Mouse (Mus musculus): ENCODE measurements at regions not wholly inside any gene's neighbourhood (a gene's known extent, or its start where the extent isn't known, plus 50 kb on each side); places are given as distances from the start of the nearest gene placed in this dataset.

DNA sequence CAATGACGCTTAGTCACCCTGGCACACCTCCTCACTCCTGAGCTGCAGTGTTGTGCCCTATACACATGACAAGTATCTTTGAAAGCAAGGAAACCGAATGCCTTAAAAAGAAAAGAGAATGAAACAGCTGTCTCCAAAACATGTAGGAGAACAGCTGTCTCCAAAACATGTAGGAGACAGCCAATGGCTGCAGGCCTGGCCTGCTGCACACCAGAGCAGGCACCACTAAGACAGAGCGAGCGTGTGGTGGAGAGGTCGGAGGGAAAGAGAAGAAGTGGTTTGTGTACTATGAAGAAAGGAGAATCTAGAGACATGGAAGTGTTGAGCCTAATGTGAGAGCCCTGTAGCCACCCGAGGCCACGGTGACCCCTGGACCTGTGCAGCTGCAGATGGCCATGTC, 142.5 kb downstream of the Atp23 start:
- no peaks in the 10 kb centered on the region for H3K4me1 ChIP-seq (ENCODE audit: control insufficient read depth, insufficient read depth, low read length)
- H3K9ac ChIP-seq (ENCODE audit: low read depth, low read length): no peak overlapping the region
- H3K36me3 ChIP-seq (ENCODE audit: control insufficient read depth, insufficient read depth, low read length): no peaks in the 10 kb centered on the region
- ATAC-seq: no peak
- WGBS: 76% methylated on average over 7 of the region's 7 CpGs
- H3K4me3 ChIP-seq (ENCODE audit: low read length): no peak overlapping the region
- H3K9me3 ChIP-seq (ENCODE audit: control insufficient read depth, low read length): no peaks in the 10 kb centered on the region
- H3K27me3 ChIP-seq (replicated peaks; ENCODE audit: control insufficient read depth, insufficient read depth, low read length): no peaks in the 10 kb centered on the region
- H3K27ac ChIP-seq (ENCODE audit: low read length): no peak overlapping the region
- H3K4me2 ChIP-seq (ENCODE audit: low read depth, low read length): no peak overlapping the region

GRCm38 (mm10) chr10:126753201-126753600, 148.0 kb downstream of the Atp23 start:
- no peak for ATAC-seq
- Histone ChIP-seq H3K9ac (ENCODE audit: low read depth, low read length) (no peak overlapping the region), H3K27ac (ENCODE audit: low read length) (no peak overlapping the region), H3K4me2 (ENCODE audit: low read depth, low read length) (no peak overlapping the region), H3K4me1 (ENCODE audit: control insufficient read depth, insufficient read depth, low read length) (no peaks in the 10 kb centered on the region), H3K36me3 (ENCODE audit: control insufficient read depth, insufficient read depth, low read length) (no peaks in the 10 kb centered on the region), H3K9me3 (ENCODE audit: control insufficient read depth, low read length) (no peaks in the 10 kb centered on the region), H3K4me3 (ENCODE audit: low read length) (no peak overlapping the region), H3K27me3 (replicated peaks; ENCODE audit: control insufficient read depth, insufficient read depth, low read length) (no peaks in the 10 kb centered on the region)
- 79% methylated on average over 6 of the region's 6 CpGs for WGBS

DNA sequence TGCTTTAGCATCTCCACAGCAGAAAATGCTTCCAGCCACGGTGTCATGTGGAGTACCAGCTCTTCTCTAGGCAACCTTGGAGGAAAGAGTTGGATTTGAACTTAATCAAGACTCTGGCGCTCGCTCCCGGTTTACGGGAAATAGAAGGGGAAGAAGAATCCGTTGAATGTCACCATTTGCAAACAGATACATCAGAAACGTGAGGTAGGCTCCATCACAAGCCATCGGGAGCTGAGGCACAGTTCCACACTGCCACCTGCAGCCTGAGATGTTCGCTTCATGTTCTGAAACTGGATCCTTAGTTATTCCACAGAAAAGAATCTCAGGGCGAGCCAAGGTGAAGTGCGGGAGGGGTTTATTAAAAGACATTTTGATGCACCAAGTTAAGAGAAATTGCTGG, 148.5 kb downstream of the Atp23 start:
- Histone ChIP-seq H3K36me3 (ENCODE audit: control insufficient read depth, insufficient read depth, low read length) (no peaks in the 10 kb centered on the region), H3K9me3 (ENCODE audit: control insufficient read depth, low read length) (no peaks in the 10 kb centered on the region), H3K27ac (ENCODE audit: low read length) (no peak overlapping the region), H3K4me3 (ENCODE audit: low read length) (no peak overlapping the region), H3K4me1 (ENCODE audit: control insufficient read depth, insufficient read depth, low read length) (no peaks in the 10 kb centered on the region), H3K9ac (ENCODE audit: low read depth, low read length) (no peak overlapping the region), H3K4me2 (ENCODE audit: low read depth, low read length) (no peak overlapping the region), H3K27me3 (replicated peaks; ENCODE audit: control insufficient read depth, insufficient read depth, low read length) (no peaks in the 10 kb centered on the region)
- no peak for ATAC-seq
- 53% methylated on average over 11 of the region's 11 CpGs for WGBS

- H3K27me3 ChIP-seq (replicated peaks; ENCODE audit: control insufficient read depth, insufficient read depth, low read length): no peaks in the 10 kb centered on the region
- no peaks in the 10 kb centered on the region for H3K9me3 ChIP-seq (ENCODE audit: control insufficient read depth, low read length)
- no peak overlapping the region for H3K4me2 ChIP-seq (ENCODE audit: low read depth, low read length)
- WGBS: 51% methylated on average over 17 of the region's 17 CpGs
- no peak overlapping the region for H3K27ac ChIP-seq (ENCODE audit: low read length)
- no peak overlapping the region for H3K4me3 ChIP-seq (ENCODE audit: low read length)
- ATAC-seq: no peak
- H3K9ac ChIP-seq (ENCODE audit: low read depth, low read length): no peak overlapping the region
- H3K4me1 ChIP-seq (ENCODE audit: control insufficient read depth, insufficient read depth, low read length): no peaks in the 10 kb centered on the region
- H3K36me3 ChIP-seq (ENCODE audit: control insufficient read depth, insufficient read depth, low read length): no peaks in the 10 kb centered on the region
These were observed 152.3 kb downstream of the Atp23 start for GRCm38 (mm10) chr10:126748696-126749466.

DNA sequence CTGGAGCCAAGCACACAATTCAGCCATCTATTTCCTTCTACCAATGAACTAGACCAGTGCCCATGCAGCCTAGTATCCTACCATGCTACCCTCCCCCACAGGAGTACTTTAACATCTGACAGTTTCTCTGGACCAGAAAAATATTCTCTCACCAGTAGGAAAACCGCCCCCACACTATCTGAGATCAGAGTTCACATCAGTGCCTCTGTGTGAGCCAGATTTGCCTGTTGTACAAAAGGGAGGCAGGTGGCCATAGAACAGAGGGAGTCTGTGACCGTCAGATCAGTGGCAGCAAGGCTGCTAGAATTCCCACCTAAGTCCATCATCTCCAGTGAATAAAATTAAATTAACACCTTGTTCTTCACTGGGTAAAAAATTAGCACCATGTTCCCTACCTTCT, 166.5 kb downstream of the Atp23 start:
- Histone ChIP-seq H3K4me3 (ENCODE audit: low read length) (no peak overlapping the region), H3K9me3 (ENCODE audit: control insufficient read depth, low read length) (no peaks in the 10 kb centered on the region), H3K4me2 (ENCODE audit: low read depth, low read length) (no peak overlapping the region), H3K4me1 (ENCODE audit: control insufficient read depth, insufficient read depth, low read length) (no peaks in the 10 kb centered on the region), H3K9ac (ENCODE audit: low read depth, low read length) (no peak overlapping the region), H3K27ac (ENCODE audit: low read length) (no peak overlapping the region), H3K36me3 (ENCODE audit: control insufficient read depth, insufficient read depth, low read length) (no peaks in the 10 kb centered on the region), H3K27me3 (replicated peaks; ENCODE audit: control insufficient read depth, insufficient read depth, low read length) (no peaks in the 10 kb centered on the region)
- ATAC-seq: no peak
- WGBS: 75% methylated on average over 2 of the region's 2 CpGs

DNA sequence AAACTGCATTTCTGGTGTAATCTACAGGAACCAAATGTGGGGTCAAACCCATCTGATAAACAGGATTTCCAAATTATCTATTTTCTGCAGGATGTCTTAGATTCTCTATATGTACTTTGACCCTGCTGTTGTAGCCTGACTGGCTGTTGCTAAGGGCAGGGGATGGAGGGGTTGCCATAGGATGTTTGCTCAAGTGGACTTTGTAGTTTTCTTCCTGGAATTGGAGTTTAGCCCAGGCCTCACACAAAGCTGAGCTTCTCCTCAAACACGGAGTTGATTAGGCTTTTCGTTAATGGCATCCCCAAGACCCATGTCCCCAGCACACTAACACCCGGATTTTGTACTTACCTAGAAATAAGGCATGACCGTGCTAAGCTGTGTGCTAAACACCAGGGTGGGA, 173.3 kb downstream of the Atp23 start:
- Histone ChIP-seq H3K27me3 (replicated peaks; ENCODE audit: control insufficient read depth, insufficient read depth, low read length) (no peaks in the 10 kb centered on the region), H3K4me2 (ENCODE audit: low read depth, low read length) (no peak overlapping the region), H3K4me1 (ENCODE audit: control insufficient read depth, insufficient read depth, low read length) (no peaks in the 10 kb centered on the region), H3K9me3 (ENCODE audit: control insufficient read depth, low read length) (no peaks in the 10 kb centered on the region), H3K27ac (ENCODE audit: low read length) (no peak overlapping the region), H3K4me3 (ENCODE audit: low read length) (no peak overlapping the region), H3K36me3 (ENCODE audit: control insufficient read depth, insufficient read depth, low read length) (no peaks in the 10 kb centered on the region), H3K9ac (ENCODE audit: low read depth, low read length) (no peak overlapping the region)
- WGBS: 74% methylated on average over 4 of the region's 4 CpGs
- no peak for ATAC-seq

- Histone ChIP-seq H3K9me3 (ENCODE audit: control insufficient read depth, low read length) (no peaks in the 10 kb centered on the region), H3K4me1 (ENCODE audit: control insufficient read depth, insufficient read depth, low read length) (no peaks in the 10 kb centered on the region), H3K27me3 (replicated peaks; ENCODE audit: control insufficient read depth, insufficient read depth, low read length) (no peaks in the 10 kb centered on the region), H3K36me3 (ENCODE audit: control insufficient read depth, insufficient read depth, low read length) (no peaks in the 10 kb centered on the region), H3K27ac (ENCODE audit: low read length) (no peak overlapping the region), H3K4me3 (ENCODE audit: low read length) (no peak overlapping the region), H3K9ac (ENCODE audit: low read depth, low read length) (no peak overlapping the region), H3K4me2 (ENCODE audit: low read depth, low read length) (no peak overlapping the region)
- ATAC-seq: no peak
- WGBS: 48% methylated on average over 2 of the region's 2 CpGs
These were observed 183.2 kb downstream of the Atp23 start for GRCm38 (mm10) chr10:126717961-126718360.

DNA sequence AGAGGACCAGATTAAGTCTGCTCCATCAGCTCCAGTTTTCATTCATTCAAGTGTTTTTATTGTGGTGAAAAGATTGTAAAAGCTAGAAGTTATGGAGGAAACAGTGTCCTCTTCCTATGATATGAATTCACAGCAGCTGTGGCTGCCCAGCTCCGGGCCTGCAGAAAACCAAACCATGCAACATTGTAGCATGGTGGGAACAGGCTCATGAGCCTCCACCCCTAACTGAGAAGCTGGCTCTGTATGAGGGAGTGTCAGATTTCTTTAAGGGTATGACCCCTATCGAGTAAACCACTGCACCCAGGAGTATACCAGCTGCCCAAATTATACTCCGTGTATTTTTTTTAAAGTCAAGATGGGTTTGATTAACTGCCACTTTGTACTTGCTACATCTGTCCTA, 189.4 kb downstream of the Atp23 start:
- no peaks in the 10 kb centered on the region for H3K36me3 ChIP-seq (ENCODE audit: control insufficient read depth, insufficient read depth, low read length)
- ATAC-seq: no peak
- H3K27ac ChIP-seq (ENCODE audit: low read length): no peak overlapping the region
- no peak overlapping the region for H3K4me3 ChIP-seq (ENCODE audit: low read length)
- no peaks in the 10 kb centered on the region for H3K9me3 ChIP-seq (ENCODE audit: control insufficient read depth, low read length)
- H3K27me3 ChIP-seq (replicated peaks; ENCODE audit: control insufficient read depth, insufficient read depth, low read length): no peaks in the 10 kb centered on the region
- no peak overlapping the region for H3K9ac ChIP-seq (ENCODE audit: low read depth, low read length)
- no peak overlapping the region for H3K4me2 ChIP-seq (ENCODE audit: low read depth, low read length)
- H3K4me1 ChIP-seq (ENCODE audit: control insufficient read depth, insufficient read depth, low read length): no peaks in the 10 kb centered on the region
- WGBS: 38% methylated on average over 3 of the region's 3 CpGs

DNA sequence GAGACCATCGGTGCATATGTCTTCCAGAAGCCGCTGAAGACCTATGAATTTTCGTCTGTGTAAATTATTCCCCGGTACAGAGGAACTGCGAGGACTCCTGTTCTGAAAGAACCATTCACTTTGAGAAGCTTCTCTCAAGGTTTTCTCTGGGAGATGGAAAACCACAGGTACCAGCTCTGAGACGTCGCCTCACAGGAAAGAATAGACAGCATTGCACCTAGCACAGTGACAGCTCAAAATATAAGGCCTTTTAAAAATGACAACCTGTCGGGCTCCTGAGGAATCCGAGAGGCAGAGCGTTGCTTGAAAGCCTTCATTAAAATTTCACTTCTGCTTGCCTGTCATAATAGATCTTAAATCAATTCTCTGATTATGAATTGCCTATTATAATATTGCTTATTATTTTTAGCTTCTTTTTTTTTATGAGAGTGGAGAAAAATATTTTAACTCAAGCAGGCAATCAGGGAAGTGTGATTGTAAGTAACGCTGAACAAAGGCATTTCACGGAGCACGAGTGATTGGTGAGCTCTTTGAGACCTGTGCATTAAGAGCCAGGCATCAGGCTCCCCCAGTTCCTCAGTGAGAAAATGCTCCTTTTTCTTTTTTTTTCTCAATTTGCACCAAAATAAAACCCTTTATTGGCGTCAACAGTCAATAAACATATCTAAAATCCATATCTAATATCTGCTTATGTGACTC, 191.8 kb downstream of the Atp23 start:
- 68% methylated on average over 14 of the region's 14 CpGs for WGBS
- H3K27ac ChIP-seq (ENCODE audit: low read length): no peak overlapping the region
- H3K9me3 ChIP-seq (ENCODE audit: control insufficient read depth, low read length): no peaks in the 10 kb centered on the region
- no peaks in the 10 kb centered on the region for H3K36me3 ChIP-seq (ENCODE audit: control insufficient read depth, insufficient read depth, low read length)
- no peak overlapping the region for H3K4me2 ChIP-seq (ENCODE audit: low read depth, low read length)
- no peak overlapping the region for H3K9ac ChIP-seq (ENCODE audit: low read depth, low read length)
- H3K4me3 ChIP-seq (ENCODE audit: low read length): no peak overlapping the region
- H3K4me1 ChIP-seq (ENCODE audit: control insufficient read depth, insufficient read depth, low read length): no peaks in the 10 kb centered on the region
- H3K27me3 ChIP-seq (replicated peaks; ENCODE audit: control insufficient read depth, insufficient read depth, low read length): no peaks in the 10 kb centered on the region
- no peak for ATAC-seq
